24 mouse cellular contexts compared by ENCODE assay signal in the genomic region with DNA sequence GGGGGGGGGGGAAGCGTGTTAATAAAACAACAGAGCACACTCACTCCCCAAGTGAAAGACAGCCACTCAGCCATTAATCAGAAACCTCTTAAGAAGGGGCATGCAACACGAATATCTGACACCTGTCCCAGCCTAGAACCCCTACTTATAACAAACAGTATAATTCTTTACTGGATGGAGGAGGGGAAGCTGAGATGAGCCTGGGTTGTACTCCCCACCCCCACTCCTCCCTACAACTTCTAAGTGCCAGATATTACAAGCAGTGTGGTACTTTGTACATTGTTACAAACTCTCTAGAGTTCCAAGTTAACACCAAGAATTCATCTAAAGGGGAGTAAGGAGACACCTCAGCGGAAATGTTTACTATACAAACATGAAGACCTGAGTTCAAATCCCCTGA. TPM values are rescaled to one million over a fixed set of nuclear protein-coding genes. Genes with fewer than 3 reads are reported as not detected.
"Had no signal": no experiment of that assay in that cellular context is flagged by ENCODE, and none has a peak within 500 bp of the region (broad histone marks: within the 10 kb centered on the region; RNA-seq: fewer than 3 reads in every experiment).

No protein-coding gene starts in this region.

- DNase-seq: kidney, adult 8-10 months; kidney, postnatal 14 days; layer of hippocampus, adult 9-11 months; liver, postnatal 0 days; lung, embryonic 14.5 days; right cerebral cortex, adult 18-20 months; right cerebral cortex, postnatal 14 days; right cerebral cortex, postnatal 4 days; thymus, adult 2 months; thymus, postnatal 14 days; thymus, postnatal 4 days had no signal

- H3K27ac ChIP-seq: layer of hippocampus, adult 2 months; limb, embryonic 15.5 days; liver, embryonic 14.5 days; macrophage; midbrain, embryonic 12.5 days; midbrain, embryonic 15.5 days; neural tube, embryonic 12.5 days; neural tube, embryonic 15.5 days; stomach, postnatal 0 days had no signal

- ATAC-seq: liver, postnatal 0 days; lung, postnatal 0 days; midbrain, embryonic 15.5 days had no signal

- H3K27me3 ChIP-seq: limb, embryonic 15.5 days; midbrain, embryonic 12.5 days; midbrain, embryonic 15.5 days; neural tube, embryonic 12.5 days; neural tube, embryonic 15.5 days had no signal

- H3K9ac ChIP-seq: limb, embryonic 15.5 days; liver, embryonic 14.5 days; liver, postnatal 0 days; lung, embryonic 14.5 days; midbrain, embryonic 12.5 days; midbrain, embryonic 15.5 days; neural tube, embryonic 12.5 days; neural tube, embryonic 15.5 days had no signal

- H3K36me3 ChIP-seq: midbrain, embryonic 12.5 days; midbrain, embryonic 15.5 days; neural tube, embryonic 12.5 days; neural tube, embryonic 15.5 days had no signal

- H3K4me2 ChIP-seq: limb, embryonic 15.5 days; liver, embryonic 11.5 days; lung, embryonic 14.5 days; midbrain, embryonic 12.5 days; midbrain, embryonic 15.5 days; neural tube, embryonic 15.5 days had no signal

- H3K4me3 ChIP-seq: layer of hippocampus, adult 2 months; limb, embryonic 15.5 days; midbrain, embryonic 12.5 days; midbrain, embryonic 15.5 days; neural tube, embryonic 12.5 days; neural tube, embryonic 15.5 days had no signal

- H3K9me3 ChIP-seq: limb, embryonic 15.5 days; midbrain, embryonic 12.5 days; midbrain, embryonic 15.5 days; neural tube, embryonic 12.5 days; neural tube, embryonic 15.5 days had no signal

RNA-seq across cellular contexts. Expression of a gene that starts 8.5 kb away (rescaled TPM):
- total RNA-seq: megakaryocyte, adult 5-6 weeks had no signal
- polyA plus RNA-seq: limb, embryonic 11.5 days; macrophage; midbrain, embryonic 12.5 days; neural tube, embryonic 12.5 days had no signal
